Mouse (Mus musculus): ENCODE measurements around the gene Adgrg3.

Gene Adgrg3

GRCm38 (mm10) chr8:94992996-94993724 is 24.3 kb upstream of the Adgrg3 start:
- DNase-seq = peak; percentile 92

DNA sequence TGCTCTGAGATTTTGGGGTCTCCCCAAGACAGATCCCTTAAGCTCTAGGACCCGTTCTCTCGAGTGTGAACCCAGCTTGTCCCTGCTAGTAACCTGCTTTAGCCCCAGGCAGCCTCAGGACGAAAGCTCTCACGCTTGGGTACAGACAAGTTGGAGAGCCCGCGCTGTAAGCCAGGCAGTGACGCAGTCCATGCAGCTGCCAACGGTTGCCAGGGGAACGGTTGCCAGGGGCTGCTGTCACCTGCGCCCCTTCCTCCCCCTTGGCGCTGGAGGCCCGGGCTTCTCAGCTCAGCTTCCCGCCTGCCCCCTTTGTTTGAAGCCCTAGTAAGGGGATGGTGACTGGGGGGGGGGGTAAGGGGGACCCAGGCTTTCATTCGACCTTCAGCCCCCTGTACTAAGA is 23.5 kb upstream of the Adgrg3 start:
- peak; percentile 95 for DNase-seq

GRCm38 (mm10) chr8:94994510-94994909 is 23.0 kb upstream of the Adgrg3 start:
- no peak for DNase-seq

DNA sequence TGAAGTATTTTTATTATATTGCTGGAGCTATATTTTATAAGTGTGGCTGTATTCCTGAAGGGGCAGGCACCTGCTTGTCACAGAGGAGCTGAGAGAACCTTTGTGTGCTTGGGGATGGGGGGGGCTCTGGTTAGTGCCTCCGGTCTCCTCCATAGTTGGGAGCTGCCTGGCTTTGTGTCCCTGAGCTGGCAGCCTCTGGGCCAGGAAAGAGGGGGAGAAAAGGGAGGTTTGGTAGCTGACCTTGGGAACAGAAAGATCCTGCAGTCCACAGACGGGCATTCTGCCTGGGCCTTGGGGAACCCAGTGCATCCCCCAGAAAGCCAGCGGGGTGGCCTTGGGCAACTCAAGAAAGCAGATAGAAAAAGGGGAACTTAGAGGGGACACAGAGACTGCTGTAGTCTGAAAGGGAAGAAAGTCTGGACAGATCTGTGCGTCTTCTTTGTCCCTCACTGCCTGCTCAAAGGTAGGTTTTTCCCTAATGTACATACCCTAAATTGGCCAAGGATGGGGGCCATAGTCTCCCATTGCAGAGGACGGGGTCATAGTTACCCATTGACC is 22.1 kb upstream of the Adgrg3 start:
- peak; percentile 94 for DNase-seq

DNA sequence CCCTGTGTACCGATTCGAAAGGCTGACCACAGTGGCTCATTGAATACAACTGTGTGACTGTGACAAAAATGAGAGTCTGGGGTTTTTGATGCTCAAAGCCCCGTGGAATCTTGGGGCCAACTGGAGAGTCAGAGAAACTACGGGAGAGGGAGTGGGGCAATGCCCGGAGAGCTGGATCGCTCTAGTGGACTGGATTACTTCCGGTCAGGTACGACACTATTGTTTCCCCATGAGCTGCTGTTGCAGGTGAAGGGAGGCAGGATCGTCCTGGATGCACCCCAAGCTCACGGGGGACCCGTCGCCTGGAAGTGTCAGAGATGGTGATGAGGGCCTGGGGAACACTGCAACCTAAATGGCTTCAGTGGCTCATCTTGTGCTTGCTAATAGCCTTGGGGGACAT is 21.5 kb upstream of the Adgrg3 start:
- DNase-seq = peak; percentile 88

DNA sequence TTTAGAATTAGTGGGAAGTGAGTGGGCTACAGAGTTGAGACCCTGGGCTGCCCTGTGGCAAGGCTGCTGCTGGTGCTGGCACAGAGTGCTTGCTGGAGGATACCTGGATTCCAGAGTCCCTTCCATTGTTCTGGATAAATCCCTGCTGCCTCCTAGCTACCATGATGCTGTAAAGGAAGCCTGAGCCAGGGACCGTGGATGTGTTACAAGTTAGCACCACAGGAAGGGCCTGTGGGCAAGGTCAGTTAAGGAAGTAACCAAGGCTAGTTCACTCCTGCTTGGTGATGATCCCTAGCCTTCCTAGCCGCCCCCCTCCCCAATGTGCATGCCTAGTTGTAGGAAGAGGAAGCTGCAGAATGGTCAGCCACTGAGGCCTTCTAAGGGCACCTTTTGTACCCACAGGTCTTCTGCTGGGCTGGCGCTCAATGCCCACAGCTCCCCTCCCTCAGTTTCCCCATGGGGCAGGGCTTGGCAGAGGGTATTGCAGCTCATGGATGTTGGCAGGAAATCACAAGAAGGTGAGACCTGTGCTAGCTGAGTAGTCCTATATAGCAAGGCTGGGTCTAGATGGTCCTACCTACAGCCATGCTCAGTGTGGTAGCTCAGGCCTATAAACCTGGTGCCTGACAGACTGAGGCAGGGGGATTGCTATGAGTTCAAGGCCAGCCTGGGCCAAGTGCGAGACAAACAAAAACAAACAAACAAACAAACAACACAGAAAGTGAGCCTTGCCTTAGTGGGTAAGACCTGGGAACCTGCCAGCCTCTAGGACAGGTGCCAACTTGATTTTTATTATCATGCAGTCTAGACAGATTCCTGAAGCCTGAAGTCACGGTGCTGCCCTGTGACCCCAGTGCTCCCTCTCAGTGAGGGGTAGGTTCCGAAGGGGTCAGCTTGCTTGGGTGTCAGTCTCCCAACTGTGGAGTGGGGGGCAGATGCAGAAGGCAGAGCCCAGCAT is 20.3 kb upstream of the Adgrg3 start:
- peak; percentile 91 for DNase-seq

DNA sequence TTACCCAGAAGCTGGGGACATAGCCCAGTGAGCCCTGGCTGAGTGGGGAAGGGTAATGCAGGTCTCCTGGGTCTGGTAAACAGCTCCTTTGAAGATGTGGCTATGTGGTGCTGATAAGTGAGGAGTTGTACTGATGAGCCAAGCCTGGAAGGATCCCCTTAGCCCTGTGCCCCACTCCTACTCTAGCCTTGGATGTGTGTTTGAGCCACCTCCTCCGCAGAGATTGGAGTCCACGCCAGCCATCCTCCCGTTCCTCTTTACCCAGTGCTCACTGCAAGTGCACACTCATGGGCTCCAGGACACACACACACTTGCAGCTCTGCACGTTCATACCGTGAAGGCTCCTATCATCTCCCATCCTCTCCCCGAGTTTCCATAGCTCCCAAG is 19.6 kb upstream of the Adgrg3 start:
- DNase-seq = peak; percentile 90

GRCm38 (mm10) chr8:94998431-94998830 is 19.1 kb upstream of the Adgrg3 start:
- peak; percentile 94 for DNase-seq

DNA sequence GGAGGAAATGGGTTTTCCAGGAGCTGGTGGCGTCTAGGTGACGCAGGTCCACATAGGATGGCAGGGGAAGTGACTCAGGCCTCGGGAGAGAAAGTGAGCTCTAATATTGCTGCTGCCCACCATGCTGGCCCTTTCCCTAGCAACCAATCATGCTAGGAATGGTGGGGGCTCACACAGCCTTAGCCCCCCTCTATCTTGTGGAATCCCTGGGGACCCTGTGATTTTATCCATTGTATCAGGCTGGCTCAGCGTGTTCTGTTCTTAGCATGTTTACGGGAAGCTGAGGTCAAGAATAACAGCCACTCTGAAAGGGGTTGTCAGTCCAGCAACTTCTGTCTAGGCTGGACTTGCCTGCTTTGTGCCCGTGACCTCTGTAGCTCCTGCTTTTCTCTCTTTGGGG is 18.5 kb upstream of the Adgrg3 start:
- peak; percentile 99 for DNase-seq

DNA sequence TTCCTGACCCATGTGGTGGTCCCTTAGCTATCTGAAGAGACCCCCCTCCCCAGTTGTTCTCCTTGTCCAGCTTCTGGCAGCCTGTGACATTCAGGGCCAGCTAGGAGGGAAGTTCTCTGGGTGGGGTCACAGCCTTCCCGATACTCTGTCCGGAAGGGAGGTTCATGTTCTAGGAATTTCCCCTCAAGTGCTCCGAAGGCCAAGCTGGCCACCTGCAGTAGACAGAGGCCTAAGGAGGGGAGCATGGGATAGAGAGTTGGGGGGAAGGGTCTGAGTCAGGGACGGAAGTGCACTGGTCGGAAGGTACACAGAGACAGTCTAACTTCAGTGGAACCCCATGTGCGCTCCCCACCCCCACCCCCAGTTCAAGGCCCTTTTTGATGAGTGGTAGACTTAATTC is 17.5 kb upstream of the Adgrg3 start:
- DNase-seq = peak; percentile 99

- DNase-seq = peak; percentile 98
These were observed 16.8 kb upstream of the Adgrg3 start for GRCm38 (mm10) chr8:95000684-95001083.

- peak; percentile 90 for DNase-seq
These were observed 16.3 kb upstream of the Adgrg3 start for GRCm38 (mm10) chr8:95001165-95001564.

DNA sequence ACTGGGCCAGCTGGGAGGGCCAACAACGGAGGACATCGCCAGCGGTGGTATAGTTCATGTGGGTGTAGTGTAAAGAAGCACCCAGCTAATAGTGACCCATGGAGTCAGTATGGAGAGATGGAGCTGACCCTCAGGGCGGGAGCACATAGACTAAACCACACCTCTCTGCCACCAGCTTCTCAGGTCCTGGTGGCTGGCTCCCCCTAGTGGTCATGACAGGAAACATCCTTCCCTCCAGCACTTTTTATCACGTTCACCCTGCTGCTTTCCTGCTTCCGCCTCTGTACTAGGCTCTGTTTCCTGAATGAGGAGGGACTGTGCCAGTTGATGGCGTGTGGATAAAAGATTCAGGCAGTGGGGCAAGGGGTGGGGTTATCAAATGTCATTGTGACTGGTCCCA is 15.8 kb upstream of the Adgrg3 start:
- DNase-seq = peak; percentile 99

DNA sequence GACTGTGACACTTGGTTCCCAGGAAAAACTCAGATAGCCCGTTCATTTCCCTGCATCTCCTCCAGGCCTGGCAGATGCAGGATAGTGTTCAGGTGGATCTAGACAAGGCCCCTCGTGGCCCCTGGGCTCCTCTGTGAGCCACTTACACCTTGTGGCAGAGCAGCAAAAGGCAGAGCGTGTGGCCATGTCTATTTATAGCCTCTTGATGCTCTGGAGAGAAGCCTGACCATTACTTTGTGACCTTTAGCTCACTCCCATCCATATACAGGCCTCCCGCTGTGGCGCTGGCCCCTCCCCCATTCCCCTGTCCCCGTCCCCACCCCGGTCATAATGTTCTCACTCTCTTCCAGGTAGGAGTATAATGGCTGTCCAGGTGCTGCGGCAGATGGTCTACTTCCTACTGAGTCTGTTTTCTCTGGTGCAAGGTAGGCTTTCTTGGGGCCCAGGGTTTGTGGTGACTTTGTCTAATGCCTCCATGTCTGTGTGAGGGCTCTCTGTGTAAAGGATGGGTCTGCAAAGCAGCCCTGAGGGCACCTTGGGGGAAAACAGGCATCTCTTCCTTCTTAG is 15.3 kb upstream of the Adgrg3 start:
- no peak for DNase-seq

- peak; percentile 92 for DNase-seq
These were observed 5.0 kb upstream of the Adgrg3 start for GRCm38 (mm10) chr8:95012442-95012919.

DNA sequence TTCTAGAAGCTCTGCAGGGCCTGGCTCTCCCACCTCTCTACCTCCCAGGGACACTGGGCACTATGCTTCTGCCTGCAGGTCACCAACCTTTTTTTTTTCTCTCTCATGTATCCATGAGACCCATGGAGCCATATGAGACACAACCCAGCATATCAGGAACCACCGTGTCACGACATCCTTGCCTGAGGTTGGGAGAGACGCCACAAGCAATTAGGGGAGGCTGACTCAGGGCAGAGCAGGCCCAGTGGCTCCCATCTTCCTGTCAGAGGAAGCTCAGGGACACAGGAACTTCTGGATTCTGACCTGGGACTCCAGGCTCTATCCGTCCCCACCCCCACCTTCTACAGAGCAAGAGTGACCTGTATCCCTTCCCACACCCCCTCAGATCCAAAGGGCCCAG is 1.6 kb upstream of the Adgrg3 start:
- peak; percentile 92 for DNase-seq

DNA sequence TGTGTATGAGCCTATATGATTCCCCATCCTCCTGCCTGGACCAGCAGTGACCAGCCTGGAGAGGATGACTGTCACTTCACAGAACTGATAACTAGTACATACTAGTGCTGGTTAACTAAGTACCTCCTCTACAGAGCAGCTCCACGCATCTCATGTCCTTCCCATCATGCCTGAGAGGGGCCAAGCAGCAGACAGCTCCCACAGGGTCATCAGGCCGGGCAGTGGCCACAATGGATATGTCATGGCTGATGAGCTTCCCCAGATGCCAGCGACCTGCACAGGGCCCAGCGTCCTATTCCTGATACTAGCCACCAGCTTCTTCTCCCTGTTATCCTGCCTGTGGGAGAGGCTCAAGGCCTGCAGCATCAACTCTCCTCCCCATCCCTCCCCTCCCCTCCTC is 808 bp upstream of the Adgrg3 start:
- DNase-seq = peak; percentile 79

GRCm38 (mm10) chr8:95017969-95018635 is 610 bp downstream of the Adgrg3 start:
- DNase-seq = no peak

DNA sequence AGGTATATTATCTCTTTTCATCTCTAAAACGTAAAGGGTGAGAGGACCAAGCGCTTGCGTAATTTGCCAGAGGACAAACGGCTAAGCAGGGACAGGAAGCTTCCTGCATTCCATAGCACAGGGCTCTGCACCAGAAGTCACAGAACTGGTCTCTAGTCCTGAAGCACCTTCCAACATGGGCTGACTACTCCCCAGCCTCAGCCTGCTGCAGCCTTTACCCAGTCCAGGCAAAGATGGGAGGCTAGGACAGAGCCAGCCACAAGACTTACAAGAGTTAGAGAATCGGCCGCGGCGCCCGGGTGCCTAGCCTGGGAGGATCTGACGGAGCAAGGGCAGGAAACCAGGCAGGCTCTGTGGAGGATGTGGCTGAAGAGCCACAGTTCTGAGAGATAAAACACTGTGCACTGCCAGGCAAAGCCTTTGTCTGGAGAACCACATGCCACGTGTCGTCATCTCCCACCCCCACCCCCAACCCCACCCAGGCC is 2.8 kb downstream of the Adgrg3 start:
- DNase-seq = peak; percentile 96

DNA sequence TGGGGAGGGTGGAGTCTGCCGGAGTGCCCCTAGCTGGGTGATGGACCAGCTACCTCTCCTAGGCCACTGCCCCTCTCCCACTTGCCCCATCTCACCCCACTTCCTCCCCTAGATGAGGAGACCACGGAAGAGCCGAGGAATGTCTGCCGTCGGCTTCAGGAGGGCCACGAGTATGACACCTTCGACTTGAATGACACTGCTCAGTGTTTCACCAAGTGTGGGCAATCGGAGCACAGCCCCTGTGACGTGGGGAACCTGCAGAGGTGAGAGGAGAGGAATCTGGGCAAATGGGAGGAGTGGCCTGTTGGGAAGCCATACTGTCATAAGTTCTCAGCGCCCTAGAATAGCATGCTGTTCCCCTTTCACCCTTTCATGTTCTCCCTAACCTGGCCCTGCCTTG is 3.3 kb downstream of the Adgrg3 start:
- DNase-seq = no peak

DNA sequence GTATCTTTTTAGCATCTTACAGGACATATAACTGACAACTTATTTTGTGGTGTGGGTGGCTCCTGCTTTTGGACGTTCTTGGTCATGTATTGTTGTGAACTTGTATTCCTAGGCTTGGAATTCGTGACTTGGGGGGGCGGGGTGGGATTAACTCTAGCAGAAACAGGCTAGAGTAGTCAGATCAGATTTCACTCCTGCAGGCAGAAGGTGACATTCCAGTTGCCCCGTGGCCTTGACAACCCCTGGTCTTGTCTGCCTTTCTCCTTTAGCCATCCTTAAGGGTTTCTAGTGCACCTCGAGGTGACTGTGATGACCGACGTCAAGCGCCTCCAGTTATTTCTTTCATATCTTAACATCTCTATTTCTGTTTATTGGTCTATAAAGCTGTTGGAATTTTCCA is 5.7 kb downstream of the Adgrg3 start:
- no peak for DNase-seq

- DNase-seq = no peak
These were observed 6.9 kb downstream of the Adgrg3 start for GRCm38 (mm10) chr8:95024387-95024786.

DNA sequence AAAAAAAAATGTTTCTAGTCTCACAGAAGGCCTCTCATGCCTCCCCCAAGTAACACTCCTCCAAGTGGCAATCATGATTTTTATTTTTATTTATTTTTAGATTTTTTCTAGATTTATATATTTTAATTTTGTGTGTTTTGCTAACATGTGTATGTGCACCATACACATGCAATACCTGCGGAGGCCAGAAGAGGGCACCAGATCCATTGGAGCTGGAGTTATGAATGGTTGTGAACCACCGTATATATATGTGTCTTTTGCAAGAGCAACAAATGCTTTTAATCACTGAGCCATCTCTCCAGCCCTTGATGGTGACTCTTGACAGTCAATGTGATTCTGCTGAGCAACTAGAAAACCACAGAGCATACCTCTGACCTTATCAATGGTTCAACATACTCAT is 7.9 kb downstream of the Adgrg3 start:
- no peak for DNase-seq
